Mouse (Mus musculus) frontal cortex, postnatal 36 days (tissue): ENCODE data around the gene Atad1.
"Not testable (repeated sequence)": the region's sequence is repeated elsewhere in the genome, so short reads cannot be mapped to it uniquely, and the experiment has no call there.

Experiments used
- DNase-seq, 2 experiments: peaks; one replicate each; pipeline ENCODE4 v3.0.0; 2022; ENCODE audit warnings: low spot score in 2 of 2

Atad1 gene

GRCm38 (mm10) chr19:32749425-32749824 lies 9.8 kb upstream of the Atad1 start:
- no peak for DNase-seq

- no peak for DNase-seq
These were observed 1.2 kb upstream of the Atad1 start for GRCm38 (mm10) chr19:32740641-32741345.

GRCm38 (mm10) chr19:32737844-32738243 lies 1.7 kb downstream of the Atad1 start:
- DNase-seq = no peak

GRCm38 (mm10) chr19:32732922-32733321 lies 6.7 kb downstream of the Atad1 start:
- DNase-seq = no peak

GRCm38 (mm10) chr19:32729785-32730184 lies 9.8 kb downstream of the Atad1 start:
- no peak for DNase-seq

- no peak for DNase-seq
These were observed 12.9 kb downstream of the Atad1 start for GRCm38 (mm10) chr19:32726451-32727325.

GRCm38 (mm10) chr19:32723817-32724216 lies 15.8 kb downstream of the Atad1 start:
- DNase-seq = no peak

GRCm38 (mm10) chr19:32720319-32720718 lies 19.3 kb downstream of the Atad1 start:
- DNase-seq = no peak

GRCm38 (mm10) chr19:32717590-32717989 lies 22.0 kb downstream of the Atad1 start:
- DNase-seq = no peak

- no peak for DNase-seq
These were observed 23.9 kb downstream of the Atad1 start for GRCm38 (mm10) chr19:32715681-32716080.

GRCm38 (mm10) chr19:32715201-32715600 lies 24.4 kb downstream of the Atad1 start:
- peak; percentile 66 to 81 for DNase-seq

GRCm38 (mm10) chr19:32713471-32713870 lies 26.1 kb downstream of the Atad1 start:
- DNase-seq = no peak

- DNase-seq = peak; percentile 71 to 76
These were observed 27.0 kb downstream of the Atad1 start for GRCm38 (mm10) chr19:32712588-32713042.

- DNase-seq = peak; percentile 92 to 94
These were observed 27.6 kb downstream of the Atad1 start for GRCm38 (mm10) chr19:32711761-32712541.

GRCm38 (mm10) chr19:32710288-32710687 lies 29.3 kb downstream of the Atad1 start:
- no peak for DNase-seq

- no peak for DNase-seq
These were observed 30.6 kb downstream of the Atad1 start for GRCm38 (mm10) chr19:32708996-32709395.

- no peak for DNase-seq
These were observed 37.4 kb downstream of the Atad1 start for GRCm38 (mm10) chr19:32702191-32702590.

- no peak for DNase-seq
These were observed 42.9 kb downstream of the Atad1 start for GRCm38 (mm10) chr19:32696674-32697073.

GRCm38 (mm10) chr19:32689724-32690123 lies 49.9 kb downstream of the Atad1 start:
- no peak for DNase-seq

GRCm38 (mm10) chr19:32688227-32688626 lies 51.4 kb downstream of the Atad1 start:
- DNase-seq = not testable (repeated sequence)

- peak in 1 of 2 experiments; percentile 52 for DNase-seq
These were observed 51.9 kb downstream of the Atad1 start for GRCm38 (mm10) chr19:32687721-32688120.

- DNase-seq = no peak
These were observed 56.5 kb downstream of the Atad1 start for GRCm38 (mm10) chr19:32683081-32683480.
